Mouse (Mus musculus) kidney, postnatal 0 days (tissue): ENCODE results near the gene Tceal3. TPM values are rescaled to one million over a fixed set of nuclear protein-coding genes. Genes with fewer than 3 reads are reported as not detected.
A peak's percentile ranks its signal among the peaks of the same experiment; 100 is the strongest.
"Not testable (repeated sequence)": the region's sequence is repeated elsewhere in the genome, so short reads cannot be mapped to it uniquely, and the experiment has no call there.

ENCODE experiments used
- ATAC-seq: fragments of 200-750 bp; cut with Nextera tagmentation; replicated peaks from 2 replicates; pipeline ENCODE4 v1.8.0; 2017; ENCODE audit warnings: low read depth, moderate number of reproducible peaks, moderate TSS enrichment, moderate library complexity; ENCODE audit not compliant: low FRiP score
- DNase-seq: peaks from one replicate; pipeline ENCODE4 v3.0.0-alpha.2; 2016; ENCODE audit warnings: low spot score
- H3K27ac ChIP-seq: fragments of 300-500 bp; sonication (generic); 2 replicates; pipeline ENCODE4 v1.5.1; 2014; ENCODE audit warnings: mild to moderate bottlenecking
- H3K27me3 ChIP-seq: fragments of 300-500 bp; sonication (generic); 2 replicates; pipeline ENCODE4 v1.6.1; 2014; ENCODE audit warnings: low read length, mixed read lengths; ENCODE audit not compliant: insufficient read depth
- H3K36me3 ChIP-seq: fragments of 300-500 bp; sonication (generic); 2 replicates; pipeline ENCODE4 v1.6.1; 2014; ENCODE audit warnings: low read length, mixed read lengths; ENCODE audit not compliant: insufficient read depth
- H3K4me1 ChIP-seq: fragments of 300-500 bp; sonication (generic); replicated peaks from 2 replicates; pipeline ENCODE4 v1.6.1; 2014; ENCODE audit warnings: antibody characterized with exemption, low read length, mixed read lengths; ENCODE audit not compliant: insufficient read depth
- H3K4me2 ChIP-seq: fragments of 300-500 bp; sonication (generic); 2 replicates; pipeline ENCODE4 v1.6.1; 2014; ENCODE audit warnings: mild to moderate bottlenecking, low read length, moderate library complexity, mixed read lengths
- H3K4me3 ChIP-seq: fragments of 300-500 bp; sonication (generic); replicated peaks from 2 replicates; pipeline ENCODE4 v1.5.1; 2014; ENCODE audit warnings: low read depth, low read length
- H3K9ac ChIP-seq: fragments of 300-500 bp; sonication (generic); 2 replicates; pipeline ENCODE4 v1.6.1; 2014; ENCODE audit warnings: low read depth, low read length
- H3K9me3 ChIP-seq: fragments of 300-500 bp; sonication (generic); replicated peaks from 2 replicates; pipeline ENCODE4 v1.6.1; 2016; ENCODE audit warnings: low read length, inconsistent platforms, mixed read lengths
- CTCF ChIP-seq: IDR thresholded peaks from 2 replicates; pipeline ENCODE4 v1.5.1; 2016; ENCODE audit warnings: antibody characterized with exemption, low read depth, mild to moderate bottlenecking, moderate library complexity
- WGBS: fragments of 180-500 bp; shearing (Covaris S2); extraction: QIAGEN DNeasy Blood & Tissue Kit; methylation state at CpG from one replicate; pipeline ENCODE4 v1.1.7; 2014; 5-methylcytosine and 5-hydroxymethylcytosine counted together
- polyA plus RNA-seq: library from polyadenylated mRNA; unstranded; fragments of >200 nt; fragmentation: Nextera tagmentation; extraction: Ambion mirVana; gene quantifications from 2 replicates; pipeline ENCODE4 v1.2.1, GENCODE M21; 2015

The Tceal3 gene
- polyA plus RNA-seq, 1 experiment from 2014 or later, result 6.0 TPM

- no peak overlapping the region for H3K9ac ChIP-seq
- H3K36me3 ChIP-seq, result no peaks in the 10 kb centered on the region
- DNase-seq (no peak), ATAC-seq (no peak)
- H3K27ac ChIP-seq, result no peak overlapping the region
- no peaks in the 10 kb centered on the region for H3K27me3 ChIP-seq
- H3K4me3 ChIP-seq, result no peak overlapping the region
- H3K4me1 ChIP-seq, result no peaks in the 10 kb centered on the region
- no peak for TF ChIP-seq CTCF
- no peaks in the 10 kb centered on the region for H3K9me3 ChIP-seq
- WGBS, result 75% methylated on average over 3 of the region's 3 CpGs
- H3K4me2 ChIP-seq, result no peak overlapping the region
Measured at GRCm38 (mm10) chrX:136607395-136607794, 16.8 kb downstream of the Tceal3 start.

DNA sequence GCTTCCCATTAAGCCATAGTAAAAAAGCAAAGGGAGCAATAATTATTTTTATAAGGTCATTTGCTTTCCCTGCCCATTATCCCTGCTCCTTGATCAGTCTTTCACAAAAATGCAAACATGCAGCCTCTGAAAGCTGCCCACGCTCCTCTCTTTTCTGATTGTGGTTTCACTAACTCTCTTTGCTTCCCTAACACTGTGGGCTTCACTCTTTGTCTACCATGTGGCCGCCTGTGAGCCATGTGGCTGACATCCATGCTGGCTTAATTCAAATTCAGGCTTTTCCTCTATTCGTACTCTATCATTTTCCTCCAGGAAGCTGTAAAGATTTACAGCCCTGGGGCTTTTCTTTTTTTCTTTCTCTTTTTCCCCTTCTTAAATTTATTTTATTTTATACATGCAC, 20.7 kb downstream of the Tceal3 start:
- Histone ChIP-seq H3K4me2 (no peak overlapping the region), H3K9ac (no peak overlapping the region), H3K9me3 (no peaks in the 10 kb centered on the region), H3K4me3 (no peak overlapping the region), H3K27ac (no peak overlapping the region), H3K27me3 (no peaks in the 10 kb centered on the region), H3K4me1 (no peaks in the 10 kb centered on the region), H3K36me3 (no peaks in the 10 kb centered on the region)
- ATAC-seq, result no peak
- TF ChIP-seq CTCF, result no peak
- WGBS, result 56% methylated on average over 3 of the region's 3 CpGs
- DNase-seq, result no peak

GRCm38 (mm10) chrX:136615889-136616288, 25.2 kb downstream of the Tceal3 start:
- not testable (repeated sequence) for ATAC-seq, H3K27ac ChIP-seq, H3K9ac ChIP-seq, DNase-seq, H3K4me3 ChIP-seq, H3K4me1 ChIP-seq, H3K36me3 ChIP-seq, H3K27me3 ChIP-seq, H3K4me2 ChIP-seq, H3K9me3 ChIP-seq
- WGBS, result 39% methylated on average over 3 of the region's 3 CpGs

- Histone ChIP-seq H3K4me3 (no peak overlapping the region), H3K9me3 (no peaks in the 10 kb centered on the region), H3K9ac (no peak overlapping the region), H3K27me3 (no peaks in the 10 kb centered on the region), H3K36me3 (no peaks in the 10 kb centered on the region), H3K27ac (no peak overlapping the region), H3K4me2 (no peak overlapping the region), H3K4me1 (no peaks in the 10 kb centered on the region)
- peak; percentile 66 for TF ChIP-seq CTCF
- WGBS, result 51% methylated on average over 9 of the region's 9 CpGs
- ATAC-seq (no peak), DNase-seq (peak; percentile 44)
Measured at GRCm38 (mm10) chrX:136624905-136625569, 34.4 kb downstream of the Tceal3 start.

DNA sequence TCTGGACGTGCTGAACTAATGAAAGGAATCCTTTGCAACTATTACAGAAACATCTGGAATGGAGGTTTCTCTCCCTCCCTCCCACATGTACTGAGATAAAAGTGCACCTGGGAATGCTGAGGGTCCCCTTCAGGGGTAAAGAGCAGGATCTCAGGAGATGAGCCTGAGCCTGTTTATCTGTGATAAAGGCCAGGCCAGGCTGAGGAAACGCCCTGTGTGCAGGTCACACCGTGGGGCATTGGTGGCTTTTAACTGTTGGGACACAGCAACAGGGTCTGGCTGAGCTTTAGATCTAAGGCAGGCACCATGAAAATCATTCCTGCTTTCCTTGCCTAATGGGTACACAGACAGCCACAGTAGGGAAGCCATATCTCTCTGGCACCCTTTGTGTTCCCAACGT, 35.3 kb downstream of the Tceal3 start:
- no peak for TF ChIP-seq CTCF
- no peaks in the 10 kb centered on the region for H3K4me1 ChIP-seq
- H3K9me3 ChIP-seq, result no peaks in the 10 kb centered on the region
- H3K27ac ChIP-seq, result no peak overlapping the region
- H3K36me3 ChIP-seq, result no peaks in the 10 kb centered on the region
- H3K27me3 ChIP-seq, result no peaks in the 10 kb centered on the region
- no peak overlapping the region for H3K4me3 ChIP-seq
- H3K9ac ChIP-seq, result no peak overlapping the region
- ATAC-seq, result no peak
- WGBS, result 74% methylated on average over 4 of the region's 4 CpGs
- DNase-seq, result no peak
- H3K4me2 ChIP-seq, result no peak overlapping the region

DNA sequence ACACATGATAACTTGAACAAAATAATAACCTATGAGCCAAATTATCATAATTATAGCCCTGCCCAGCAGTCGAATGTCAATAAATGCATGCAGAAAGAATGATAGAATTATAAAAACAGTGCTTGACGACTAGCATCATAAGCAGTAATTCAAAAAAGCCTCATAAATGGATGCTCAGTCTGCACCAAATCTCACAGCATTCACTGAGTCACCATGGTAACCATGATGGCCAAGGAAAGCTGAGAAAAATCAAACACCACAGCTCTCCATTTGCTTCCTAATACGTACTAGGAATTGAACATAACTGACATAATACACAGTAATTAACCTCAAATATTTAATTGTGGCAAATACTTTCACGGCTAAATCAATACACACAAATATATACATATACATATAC, 44.5 kb downstream of the Tceal3 start:
- Histone ChIP-seq H3K9ac (no peak overlapping the region), H3K9me3 (no peaks in the 10 kb centered on the region), H3K36me3 (no peaks in the 10 kb centered on the region), H3K4me1 (no peaks in the 10 kb centered on the region), H3K4me3 (no peak overlapping the region), H3K27me3 (no peaks in the 10 kb centered on the region), H3K4me2 (no peak overlapping the region), H3K27ac (no peak overlapping the region)
- ATAC-seq, result no peak
- 81% methylated on average over 4 of the region's 4 CpGs for WGBS
- TF ChIP-seq CTCF, result no peak
- no peak for DNase-seq

DNA sequence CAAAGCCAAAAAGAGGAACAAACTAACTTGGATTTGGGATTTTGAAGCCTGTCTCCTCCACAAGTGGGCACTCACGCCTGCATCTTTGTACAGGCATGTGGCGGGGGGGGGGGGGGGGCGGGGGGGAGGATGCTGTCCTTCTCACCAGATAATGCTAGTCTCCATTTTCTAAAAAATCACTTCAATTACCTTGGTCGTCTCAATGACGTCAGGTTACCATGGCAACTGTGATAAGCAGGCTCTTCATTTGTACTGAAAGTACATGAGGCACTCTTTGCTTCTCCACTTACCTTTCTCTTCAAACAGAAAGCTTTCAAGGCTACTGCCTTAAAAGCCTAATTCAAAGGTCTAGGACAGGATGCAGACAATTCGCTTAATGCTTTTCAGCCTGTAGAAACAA, 49.1 kb downstream of the Tceal3 start:
- ATAC-seq, result no peak
- Histone ChIP-seq H3K27ac (no peak overlapping the region), H3K36me3 (no peaks in the 10 kb centered on the region), H3K27me3 (no peaks in the 10 kb centered on the region), H3K4me3 (no peak overlapping the region), H3K4me2 (no peak overlapping the region), H3K9ac (no peak overlapping the region), H3K9me3 (no peaks in the 10 kb centered on the region), H3K4me1 (no peaks in the 10 kb centered on the region)
- 42% methylated on average over 6 of the region's 6 CpGs for WGBS
- TF ChIP-seq CTCF, result no peak
- no peak for DNase-seq

GRCm38 (mm10) chrX:136645857-136646256, 55.2 kb downstream of the Tceal3 start:
- not testable (repeated sequence) for H3K4me2 ChIP-seq, H3K4me3 ChIP-seq, DNase-seq, H3K9ac ChIP-seq, H3K9me3 ChIP-seq, ATAC-seq, H3K4me1 ChIP-seq, H3K36me3 ChIP-seq, H3K27me3 ChIP-seq, H3K27ac ChIP-seq
- WGBS, result 33% methylated on average over 3 of the region's 3 CpGs
